Mouse (Mus musculus) lung, embryonic 15.5 days (tissue): ENCODE results near the gene Mnt. TPM values are rescaled to one million over a fixed set of nuclear protein-coding genes. Genes with fewer than 3 reads are reported as not detected.

Experiments used
- ATAC-seq: fragments of 200-750 bp; cut with Nextera tagmentation; 2 replicates; pipeline ENCODE4 v1.8.0; 2017; ENCODE audit warnings: moderate number of reproducible peaks, borderline replicate concordance; ENCODE audit not compliant: low FRiP score, low TSS enrichment; ENCODE audit errors: extremely low read depth
- H3K27ac ChIP-seq: fragments of 300-500 bp; sonication (generic); 2 replicates; pipeline ENCODE4 v1.5.1; 2015; ENCODE audit warnings: moderate library complexity, mild to moderate bottlenecking, inconsistent platforms
- H3K27me3 ChIP-seq: fragments of 300-500 bp; sonication (generic); 2 replicates; pipeline ENCODE4 v1.6.1; 2015; ENCODE audit warnings: inconsistent platforms
- H3K36me3 ChIP-seq: fragments of 300-500 bp; sonication (generic); 2 replicates; pipeline ENCODE4 v1.6.1; 2015; ENCODE audit warnings: inconsistent platforms
- H3K4me1 ChIP-seq: fragments of 300-500 bp; sonication (generic); 2 replicates; pipeline ENCODE4 v1.6.1; 2015; ENCODE audit warnings: inconsistent platforms
- H3K4me2 ChIP-seq: fragments of 300-500 bp; sonication (generic); 2 replicates; pipeline ENCODE4 v1.6.1; 2015; ENCODE audit warnings: inconsistent platforms, mild to moderate bottlenecking, moderate library complexity
- H3K4me3 ChIP-seq: fragments of 300-500 bp; sonication (generic); 2 replicates; pipeline ENCODE4 v1.5.1; 2015; ENCODE audit warnings: mild to moderate bottlenecking, inconsistent platforms
- H3K9ac ChIP-seq: fragments of 300-500 bp; sonication (generic); 2 replicates; pipeline ENCODE4 v1.6.1; 2015; ENCODE audit warnings: inconsistent platforms
- H3K9me3 ChIP-seq: fragments of 300-500 bp; sonication (generic); 2 replicates; pipeline ENCODE4 v1.6.1; 2016; ENCODE audit warnings: inconsistent platforms
- WGBS: fragments of 180-500 bp; shearing (Covaris S2); methylation state at CpG from one replicate; pipeline ENCODE4 v1.1.7; 2015; 5-methylcytosine and 5-hydroxymethylcytosine counted together
- polyA plus RNA-seq: library from polyadenylated mRNA; unstranded; fragments of >200 nt; fragmentation: Nextera tagmentation; extraction: Ambion mirVana; gene quantifications from 2 replicates; pipeline ENCODE4 v1.2.1, GENCODE M21; 2015

Mnt gene
- polyA plus RNA-seq, 1 experiment from 2014 or later: 4.5 TPM

DNA sequence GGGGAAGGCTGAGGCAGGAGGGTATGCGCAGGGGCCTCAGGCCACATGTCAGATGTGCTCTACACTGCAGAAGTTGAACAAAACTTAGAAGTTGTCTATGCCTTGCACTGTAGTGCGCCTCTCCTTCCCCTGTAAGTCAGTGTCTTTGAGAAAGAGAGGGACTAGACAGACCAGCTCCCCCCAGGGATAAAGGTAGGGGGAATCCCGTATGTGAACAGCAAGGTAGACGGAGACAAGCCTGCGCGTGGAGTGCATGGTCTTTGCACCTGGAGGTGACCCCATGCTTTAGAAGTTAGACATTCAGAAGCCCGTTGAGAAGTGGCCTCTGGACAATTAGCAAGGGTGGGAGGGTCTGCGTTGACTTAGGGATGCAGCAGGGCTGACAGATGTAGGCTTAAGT, 10.0 kb downstream of the Mnt start:
- H3K27ac ChIP-seq: no peak overlapping the region
- H3K27me3 ChIP-seq: no peaks in the 10 kb centered on the region
- H3K4me1 ChIP-seq: peaks cover 25% of the 10 kb centered on the region
- no peak for ATAC-seq
- peaks cover 9% of the 10 kb centered on the region for H3K36me3 ChIP-seq
- 83% methylated on average over 8 of the region's 8 CpGs for WGBS
- no peak overlapping the region for H3K4me2 ChIP-seq
- no peaks in the 10 kb centered on the region for H3K9me3 ChIP-seq
- no peak overlapping the region for H3K9ac ChIP-seq
- H3K4me3 ChIP-seq: no peak overlapping the region

DNA sequence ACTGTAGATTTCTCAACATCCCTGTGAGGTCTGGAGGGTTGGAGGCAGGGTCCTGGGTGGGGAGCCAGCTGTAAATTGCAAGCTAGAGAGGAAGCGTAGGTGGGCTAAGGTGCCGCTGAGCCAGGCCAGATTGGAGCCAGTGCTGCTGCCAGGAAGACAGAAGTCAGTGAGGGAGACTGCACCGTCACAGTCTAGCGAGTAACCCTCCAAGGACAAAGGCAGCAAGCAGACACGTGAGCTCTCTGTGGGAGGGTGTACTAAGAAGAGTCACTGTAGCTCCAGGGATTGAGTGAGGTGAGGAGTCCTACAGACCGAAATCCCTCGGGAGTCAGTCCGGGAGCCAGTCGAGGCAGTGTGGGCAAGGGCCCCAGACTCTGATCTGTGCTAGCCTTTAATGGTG, 10.6 kb downstream of the Mnt start:
- H3K4me3 ChIP-seq: no peak overlapping the region
- peaks cover 24% of the 10 kb centered on the region for H3K4me1 ChIP-seq
- H3K27ac ChIP-seq: no peak overlapping the region
- no peak for ATAC-seq
- H3K4me2 ChIP-seq: no peak overlapping the region
- H3K9ac ChIP-seq: no peak overlapping the region
- H3K9me3 ChIP-seq: no peaks in the 10 kb centered on the region
- WGBS: 83% methylated on average over 9 of the region's 9 CpGs
- H3K27me3 ChIP-seq: no peaks in the 10 kb centered on the region
- H3K36me3 ChIP-seq: peaks cover 10% of the 10 kb centered on the region

DNA sequence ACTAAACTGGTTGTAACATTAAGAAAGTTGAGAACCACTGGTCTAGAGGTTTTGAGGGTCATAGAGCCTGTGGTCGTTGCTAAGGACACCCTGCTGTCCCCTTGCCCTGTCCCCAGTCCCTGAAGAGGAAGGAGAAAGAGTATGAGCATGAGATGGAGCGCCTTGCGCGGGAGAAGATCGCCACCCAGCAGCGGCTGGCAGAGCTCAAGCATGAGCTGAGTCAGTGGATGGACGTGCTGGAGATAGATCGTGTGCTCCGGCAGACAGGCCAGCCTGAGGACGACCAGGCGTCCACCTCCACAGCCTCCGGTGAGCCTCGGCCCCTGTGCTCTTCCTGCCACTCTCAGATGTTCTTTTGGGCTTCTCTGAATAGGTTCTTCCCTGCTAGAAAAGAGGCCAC, 11.3 kb downstream of the Mnt start:
- no peak for ATAC-seq
- no peak overlapping the region for H3K9ac ChIP-seq
- no peak overlapping the region for H3K4me2 ChIP-seq
- H3K36me3 ChIP-seq: peaks cover 10% of the 10 kb centered on the region
- H3K9me3 ChIP-seq: no peaks in the 10 kb centered on the region
- no peak overlapping the region for H3K27ac ChIP-seq
- H3K27me3 ChIP-seq: no peaks in the 10 kb centered on the region
- H3K4me3 ChIP-seq: no peak overlapping the region
- peaks cover 24% of the 10 kb centered on the region for H3K4me1 ChIP-seq
- WGBS: 80% methylated on average over 13 of the region's 13 CpGs

DNA sequence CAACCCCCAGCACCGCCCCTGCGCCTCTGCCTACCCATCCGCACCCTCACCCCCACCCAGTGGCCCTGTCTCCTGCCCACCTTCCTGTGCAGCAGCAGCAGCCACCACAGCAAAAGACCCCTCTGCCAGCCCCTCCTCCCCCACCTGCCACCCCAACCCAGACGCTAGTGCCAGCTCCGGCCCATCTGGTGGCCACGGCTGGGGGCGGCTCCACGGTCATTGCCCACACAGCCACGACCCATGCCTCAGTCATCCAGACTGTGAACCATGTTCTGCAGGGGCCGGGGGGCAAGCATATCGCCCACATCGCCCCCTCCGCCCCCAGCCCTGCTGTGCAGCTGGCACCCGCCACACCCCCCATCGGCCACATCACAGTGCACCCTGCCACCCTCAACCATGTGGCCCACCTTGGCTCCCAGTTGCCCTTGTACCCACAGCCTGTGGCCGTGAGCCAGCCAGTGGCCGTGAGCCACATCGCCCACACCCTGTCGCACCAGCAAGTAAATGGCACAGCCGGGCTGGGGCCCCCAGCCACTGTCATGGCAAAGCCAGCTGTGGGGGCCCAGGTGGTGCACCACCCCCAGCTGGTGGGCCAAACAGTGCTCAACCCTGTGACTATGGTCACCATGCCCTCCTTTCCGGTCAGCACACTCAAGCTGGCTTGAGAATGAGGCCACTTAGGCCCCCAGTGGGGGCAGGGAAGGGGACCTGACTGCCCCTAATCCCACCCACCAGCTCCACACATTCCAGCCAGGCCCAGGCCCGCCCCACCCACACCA, 12.1 kb downstream of the Mnt start:
- WGBS: 83% methylated on average over 22 of the region's 22 CpGs
- H3K4me1 ChIP-seq: peaks cover 21% of the 10 kb centered on the region
- H3K9ac ChIP-seq: no peak overlapping the region

DNA sequence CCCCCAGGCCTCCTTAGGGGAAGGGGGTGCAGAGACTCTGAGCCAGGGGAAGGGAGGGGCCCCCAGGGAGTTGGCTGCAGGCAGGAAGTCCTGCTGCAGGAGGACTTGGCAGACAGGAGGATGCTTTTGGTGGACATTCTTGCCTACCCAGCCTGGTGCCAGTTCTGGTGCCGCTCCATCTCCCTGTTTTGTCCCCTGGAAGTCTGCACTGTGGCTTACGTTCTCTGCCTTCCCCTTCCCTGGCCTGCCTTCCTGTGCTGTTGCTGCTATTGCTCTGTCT, 12.7 kb downstream of the Mnt start:
- peaks cover 25% of the 10 kb centered on the region for H3K4me1 ChIP-seq
- H3K4me3 ChIP-seq: no peak overlapping the region
- peaks cover 10% of the 10 kb centered on the region for H3K36me3 ChIP-seq
- 59% methylated on average over 2 of the region's 2 CpGs for WGBS
- H3K27ac ChIP-seq: no peak overlapping the region
- no peak overlapping the region for H3K9ac ChIP-seq
- no peaks in the 10 kb centered on the region for H3K27me3 ChIP-seq
- ATAC-seq: no peak
- H3K4me2 ChIP-seq: no peak overlapping the region
- no peaks in the 10 kb centered on the region for H3K9me3 ChIP-seq

More for the DNA sequence above, 12.1 kb downstream of the Mnt start:
- Histone ChIP-seq H3K36me3 (peaks cover 10% of the 10 kb centered on the region), H3K27ac (no peak overlapping the region), H3K9me3 (no peaks in the 10 kb centered on the region), H3K27me3 (no peaks in the 10 kb centered on the region), H3K4me3 (no peak overlapping the region), H3K4me2 (no peak overlapping the region)
- ATAC-seq: no peak

DNA sequence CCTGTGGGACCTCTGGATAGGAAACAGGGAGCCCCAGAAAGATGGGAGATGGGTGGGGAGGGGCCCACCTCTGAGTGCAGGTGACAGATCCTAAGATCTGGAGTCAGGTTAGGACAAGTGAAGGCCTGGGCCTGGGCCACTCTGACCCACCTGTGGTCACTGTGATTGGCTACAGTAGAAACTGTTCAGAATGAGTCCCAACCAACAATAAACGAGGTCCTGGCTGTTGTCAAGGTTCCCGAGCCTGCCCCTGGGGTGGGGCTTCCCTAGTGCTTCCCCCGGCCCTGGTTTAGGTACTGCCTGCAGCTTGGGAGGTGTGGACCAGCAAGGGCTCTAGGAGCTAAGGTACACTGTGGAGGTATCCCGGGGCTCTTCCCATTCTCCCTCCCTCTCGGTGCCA, 13.0 kb downstream of the Mnt start:
- Histone ChIP-seq H3K27ac (no peak overlapping the region), H3K36me3 (peaks cover 10% of the 10 kb centered on the region)
- WGBS: 71% methylated on average over 5 of the region's 5 CpGs

DNA sequence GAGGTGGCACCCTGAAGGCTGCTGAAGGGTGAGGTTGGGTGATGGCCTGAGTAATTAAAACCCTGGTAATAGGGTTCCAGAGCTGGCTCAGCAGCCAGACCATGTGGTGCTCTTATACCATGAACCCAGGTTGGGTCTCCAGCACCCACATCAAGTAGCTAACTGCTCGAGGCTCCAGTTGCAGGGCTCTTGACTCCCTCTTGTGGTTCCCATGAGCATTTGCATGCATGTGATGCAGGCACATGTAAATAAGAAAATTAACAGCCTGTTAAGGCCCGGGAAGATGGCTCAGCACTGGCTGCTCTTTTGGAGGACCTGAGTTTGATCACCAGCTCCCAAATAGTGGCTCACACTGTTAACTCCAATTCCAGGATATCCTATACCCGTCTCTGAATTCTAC, 15.1 kb downstream of the Mnt start:
- no peak for ATAC-seq
- H3K36me3 ChIP-seq: peaks cover 10% of the 10 kb centered on the region
- no peak overlapping the region for H3K4me2 ChIP-seq
- H3K27me3 ChIP-seq: no peaks in the 10 kb centered on the region
- H3K9ac ChIP-seq: no peak overlapping the region
- H3K27ac ChIP-seq: no peak overlapping the region
- H3K4me1 ChIP-seq: peaks cover 17% of the 10 kb centered on the region
- no peak overlapping the region for H3K4me3 ChIP-seq
- H3K9me3 ChIP-seq: no peaks in the 10 kb centered on the region
- 66% methylated on average over 3 of the region's 3 CpGs for WGBS

More for the DNA sequence above, 13.0 kb downstream of the Mnt start:
- no peak overlapping the region for H3K4me2 ChIP-seq
- ATAC-seq: no peak
- no peaks in the 10 kb centered on the region for H3K9me3 ChIP-seq
- no peaks in the 10 kb centered on the region for H3K27me3 ChIP-seq
- no peak overlapping the region for H3K9ac ChIP-seq
- H3K4me3 ChIP-seq: no peak overlapping the region
- H3K4me1 ChIP-seq: peaks cover 25% of the 10 kb centered on the region

DNA sequence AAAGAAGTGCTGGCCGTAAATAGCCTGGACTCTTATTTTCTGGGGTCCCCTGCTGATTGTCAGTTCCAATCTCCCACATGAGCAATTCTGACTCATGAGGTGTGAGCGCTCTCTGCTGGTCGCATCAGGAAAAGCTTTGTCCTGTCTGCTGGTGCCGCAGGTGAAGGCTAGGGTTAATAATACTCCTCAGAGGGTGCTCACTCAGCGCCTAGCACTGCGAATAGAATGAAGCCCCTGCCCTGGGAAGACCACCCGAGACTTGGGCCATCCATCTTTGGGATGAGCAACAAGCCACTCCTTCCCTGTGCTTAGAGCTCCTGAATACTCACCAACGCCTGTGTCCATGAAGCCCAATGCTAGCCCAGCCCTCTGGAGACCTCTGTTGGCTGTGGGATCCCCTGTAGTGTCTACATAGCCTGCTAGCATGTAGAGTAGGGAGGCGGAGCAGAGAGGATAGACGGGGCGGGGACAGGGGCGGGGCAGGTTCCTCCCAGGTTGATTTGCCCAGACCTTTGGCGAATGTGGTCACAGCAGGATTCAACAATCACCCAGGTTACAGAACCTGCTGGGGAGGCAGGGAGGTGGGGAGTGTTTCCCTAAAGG, 17.3 kb downstream of the Mnt start:
- Histone ChIP-seq H3K36me3 (peaks cover 4% of the 10 kb centered on the region; the same call in 1 of the 2 replicates), H3K4me1 (peaks cover 14% of the 10 kb centered on the region), H3K4me2 (peak overlapping the region; percentile 35), H3K9ac (no peak overlapping the region), H3K9me3 (no peaks in the 10 kb centered on the region), H3K27me3 (no peaks in the 10 kb centered on the region), H3K27ac (peak overlapping the region; percentile 32; the same call in 1 of the 2 replicates), H3K4me3 (no peak overlapping the region)
- ATAC-seq: peak; percentile 76
- WGBS: 8% methylated on average over 13 of the region's 13 CpGs

DNA sequence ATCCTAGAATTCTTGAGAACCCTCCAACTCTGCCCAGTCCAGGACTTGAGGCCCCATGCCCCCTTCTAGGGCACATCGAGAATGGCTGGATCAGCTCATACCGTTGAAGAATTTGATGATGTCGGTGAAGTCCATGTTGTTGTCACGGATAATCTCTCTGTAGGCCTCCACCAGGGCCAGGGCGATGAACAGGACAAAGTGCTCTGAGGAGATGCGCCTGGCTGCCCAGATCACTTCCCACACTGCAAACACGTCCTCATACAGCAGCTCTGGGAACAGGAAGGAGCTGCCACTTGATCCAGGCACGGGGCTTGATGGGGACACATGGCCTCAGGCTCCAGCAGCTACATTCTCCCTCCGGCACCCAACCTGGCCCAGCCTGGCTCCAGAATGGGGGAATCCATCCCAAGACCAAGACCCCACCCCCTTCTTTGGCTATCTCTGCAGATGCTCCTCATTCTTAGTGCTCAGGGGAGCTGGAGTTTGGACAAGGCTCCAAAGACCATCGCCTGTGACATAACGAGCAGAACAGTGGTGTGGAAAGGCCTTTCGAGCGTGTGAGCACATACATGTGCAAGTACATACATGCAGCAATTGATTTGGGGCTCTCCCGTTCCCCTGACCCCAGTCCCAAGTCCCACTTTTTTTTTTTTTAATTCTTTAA, 20.4 kb downstream of the Mnt start:
- H3K27ac ChIP-seq: no peak overlapping the region
- no peaks in the 10 kb centered on the region for H3K36me3 ChIP-seq
- no peaks in the 10 kb centered on the region for H3K27me3 ChIP-seq
- no peaks in the 10 kb centered on the region for H3K9me3 ChIP-seq
- no peak overlapping the region for H3K9ac ChIP-seq
- ATAC-seq: no peak
- no peak overlapping the region for H3K4me2 ChIP-seq
- WGBS: 81% methylated on average over 14 of the region's 14 CpGs
- no peak overlapping the region for H3K4me3 ChIP-seq
- H3K4me1 ChIP-seq: peaks cover 6% of the 10 kb centered on the region; the same call in 1 of the 2 replicates

DNA sequence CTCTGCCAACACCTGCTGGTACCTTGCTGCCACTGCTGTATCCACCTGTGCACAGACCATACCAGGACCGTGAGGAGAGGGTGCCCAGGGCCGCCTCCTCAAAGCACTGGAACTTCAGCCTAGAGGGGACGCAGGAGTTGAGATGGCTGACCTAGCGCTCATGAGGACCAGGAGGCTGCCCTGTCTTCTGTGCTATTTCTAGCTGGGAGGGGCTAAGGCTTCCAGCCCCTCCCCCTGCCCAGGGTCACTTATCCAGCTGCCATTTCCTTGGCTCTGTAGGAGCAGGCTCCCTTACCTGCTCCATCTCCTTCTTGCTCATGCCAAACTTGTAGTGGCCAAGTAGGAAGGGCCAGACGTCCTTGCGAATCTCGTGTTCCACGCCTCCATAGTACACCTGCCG, 27.0 kb downstream of the Mnt start:
- Histone ChIP-seq H3K27ac (no peak overlapping the region), H3K9ac (no peak overlapping the region)

DNA sequence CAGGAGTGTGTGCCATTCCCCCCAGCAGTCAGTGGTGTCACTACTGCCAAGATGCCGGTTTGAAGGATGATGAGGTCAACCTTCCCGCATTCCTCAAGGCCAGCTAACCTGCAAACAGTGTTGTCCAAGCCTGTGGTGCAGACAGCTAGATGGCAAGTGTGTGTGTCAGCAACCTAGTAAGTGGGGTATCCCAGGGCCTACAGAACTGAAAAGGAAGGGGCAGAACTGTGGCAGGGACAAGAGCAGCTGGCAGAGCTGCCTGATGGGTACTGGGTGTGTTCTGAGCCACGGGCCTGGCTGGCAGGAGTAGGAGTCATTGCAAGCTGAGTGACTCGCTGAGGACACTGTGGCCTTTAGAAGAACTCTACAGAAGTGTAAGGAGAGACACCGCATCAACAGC, 31.4 kb downstream of the Mnt start:
- Histone ChIP-seq H3K4me2 (no peak overlapping the region), H3K9me3 (no peaks in the 10 kb centered on the region), H3K27ac (no peak overlapping the region), H3K27me3 (no peaks in the 10 kb centered on the region), H3K9ac (no peak overlapping the region), H3K4me3 (no peak overlapping the region), H3K36me3 (no peaks in the 10 kb centered on the region), H3K4me1 (peaks cover 9% of the 10 kb centered on the region; the same call in 1 of the 2 replicates)
- ATAC-seq: no peak
- WGBS: 66% methylated on average over 5 of the region's 5 CpGs

More for the DNA sequence above, 27.0 kb downstream of the Mnt start:
- no peak for ATAC-seq
- Histone ChIP-seq H3K9me3 (no peaks in the 10 kb centered on the region), H3K4me1 (no peaks in the 10 kb centered on the region), H3K4me2 (no peak overlapping the region), H3K4me3 (no peak overlapping the region), H3K36me3 (no peaks in the 10 kb centered on the region), H3K27me3 (no peaks in the 10 kb centered on the region)
- 77% methylated on average over 9 of the region's 9 CpGs for whole genome bisulfite sequencing

DNA sequence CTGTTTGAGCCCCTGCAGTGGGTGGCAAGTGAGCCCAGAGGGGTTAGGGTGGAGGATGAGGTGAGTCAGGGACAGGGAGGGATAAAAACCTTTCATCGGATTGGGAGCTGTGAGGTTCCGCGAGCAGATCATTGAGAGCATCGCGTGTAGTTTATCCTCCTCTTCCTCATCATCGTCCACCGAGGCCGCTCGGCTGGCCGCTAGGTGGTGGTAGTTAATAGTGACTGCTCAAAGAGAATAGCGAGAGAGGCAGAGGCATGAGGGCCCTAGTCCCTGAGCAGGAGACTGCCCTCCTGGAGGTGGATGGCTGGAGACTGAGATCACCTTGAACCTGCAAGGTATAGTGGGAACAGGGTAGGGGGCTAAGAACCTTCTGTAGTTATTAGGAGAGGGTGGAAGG, 32.8 kb downstream of the Mnt start:
- no peaks in the 10 kb centered on the region for H3K27me3 ChIP-seq
- WGBS: 24% methylated on average over 11 of the region's 11 CpGs
- H3K9ac ChIP-seq: no peak overlapping the region
- H3K4me1 ChIP-seq: peaks cover 9% of the 10 kb centered on the region; the same call in 1 of the 2 replicates
- H3K36me3 ChIP-seq: no peaks in the 10 kb centered on the region
- no peak overlapping the region for H3K4me2 ChIP-seq
- no peak overlapping the region for H3K27ac ChIP-seq
- no peak; the same call in 1 of the 2 replicates for ATAC-seq
- no peaks in the 10 kb centered on the region for H3K9me3 ChIP-seq
- no peak overlapping the region for H3K4me3 ChIP-seq
